Mouse (Mus musculus) liver, embryonic 13.5 days (tissue): ENCODE data around the gene Gm20517. TPM values are rescaled to one million over a fixed set of nuclear protein-coding genes. Genes with fewer than 3 reads are reported as not detected.

ENCODE experiments used
- ATAC-seq: fragments of 200-750 bp; cut with Nextera tagmentation; 2 replicates; pipeline ENCODE4 v1.8.0; 2017; ENCODE audit warnings: low read depth, mild to moderate bottlenecking, moderate number of reproducible peaks, moderate library complexity
- DNase-seq: peaks from one replicate; pipeline ENCODE4 v3.0.0; 2022
- H3K27ac ChIP-seq: fragments of 300-500 bp; sonication (generic); 2 replicates; pipeline ENCODE4 v1.5.1; 2015; ENCODE audit warnings: moderate library complexity, mild to moderate bottlenecking, inconsistent platforms
- H3K27me3 ChIP-seq: fragments of 300-500 bp; sonication (generic); 2 replicates; pipeline ENCODE4 v1.6.1; 2015; ENCODE audit warnings: mild to moderate bottlenecking, inconsistent platforms
- H3K36me3 ChIP-seq: fragments of 300-500 bp; sonication (generic); 2 replicates; pipeline ENCODE4 v1.6.1; 2015; ENCODE audit warnings: mild to moderate bottlenecking, inconsistent platforms
- H3K4me1 ChIP-seq: fragments of 300-500 bp; sonication (generic); replicated peaks from 2 replicates; pipeline ENCODE4 v1.6.1; 2015; ENCODE audit warnings: inconsistent platforms
- H3K4me2 ChIP-seq: fragments of 300-500 bp; sonication (generic); 2 replicates; pipeline ENCODE4 v1.6.1; 2015; ENCODE audit warnings: inconsistent platforms, mild to moderate bottlenecking, moderate library complexity
- H3K4me3 ChIP-seq: fragments of 300-500 bp; sonication (generic); replicated peaks from 2 replicates; pipeline ENCODE4 v1.5.1; 2015; ENCODE audit warnings: mild to moderate bottlenecking, inconsistent platforms
- H3K9ac ChIP-seq: fragments of 300-500 bp; sonication (generic); 2 replicates; pipeline ENCODE4 v1.6.1; 2015; ENCODE audit warnings: mild to moderate bottlenecking, inconsistent platforms
- H3K9me3 ChIP-seq: fragments of 300-500 bp; sonication (generic); replicated peaks from 2 replicates; pipeline ENCODE4 v1.6.1; 2016; ENCODE audit warnings: inconsistent platforms
- WGBS: fragments of 180-500 bp; shearing (Covaris S2); methylation state at CpG from one replicate; pipeline ENCODE4 v1.1.7; 2015; ENCODE audit not compliant: insufficient replicate concordance; 5-methylcytosine and 5-hydroxymethylcytosine counted together
- polyA plus RNA-seq: library from polyadenylated mRNA; unstranded; fragments of >200 nt; fragmentation: Nextera tagmentation; extraction: Ambion mirVana; gene quantifications from 2 replicates; pipeline ENCODE4 v1.2.1, GENCODE M21; 2015

The Gm20517 gene
- polyA plus RNA-seq, 1 experiment from 2014 or later: 1.8 TPM

GRCm38 (mm10) chr17:47712889-47713571 lies 101.6 kb downstream of the Gm20517 start:
- H3K9me3 ChIP-seq: no peaks in the 10 kb centered on the region
- H3K27me3 ChIP-seq: peaks cover 9% of the 10 kb centered on the region; the same call in 1 of the 2 replicates
- H3K9ac ChIP-seq: no peak overlapping the region
- DNase-seq (no peak), ATAC-seq (no peak)
- no peak overlapping the region for H3K27ac ChIP-seq
- peaks cover 7% of the 10 kb centered on the region for H3K4me1 ChIP-seq
- no peak overlapping the region for H3K4me2 ChIP-seq
- H3K4me3 ChIP-seq: no peak overlapping the region
- no peaks in the 10 kb centered on the region for H3K36me3 ChIP-seq
- 50% methylated on average over 17 of the region's 22 CpGs for WGBS

- WGBS: 24% methylated on average over 3 of the region's 3 CpGs
- Histone ChIP-seq H3K9me3 (no peaks in the 10 kb centered on the region), H3K4me1 (peaks cover 5% of the 10 kb centered on the region), H3K27ac (no peak overlapping the region), H3K36me3 (no peaks in the 10 kb centered on the region), H3K9ac (no peak overlapping the region), H3K4me3 (no peak overlapping the region), H3K4me2 (no peak overlapping the region), H3K27me3 (0 out of 2 replicates have a peak, but pooled peaks cover 5% of the 10 kb centered on the region)
- DNase-seq (no peak), ATAC-seq (no peak)
Observed at GRCm38 (mm10) chr17:47715037-47715436, 103.6 kb downstream of the Gm20517 start.

- ATAC-seq (no peak), DNase-seq (no peak)
- 32% methylated on average over 4 of the region's 4 CpGs for WGBS
- Histone ChIP-seq H3K9ac (no peak overlapping the region), H3K4me2 (no peak overlapping the region), H3K27ac (no peak overlapping the region), H3K27me3 (peaks cover 8% of the 10 kb centered on the region; the same call in 1 of the 2 replicates), H3K36me3 (no peaks in the 10 kb centered on the region), H3K9me3 (no peaks in the 10 kb centered on the region), H3K4me1 (no peaks in the 10 kb centered on the region), H3K4me3 (no peak overlapping the region)
Observed at GRCm38 (mm10) chr17:47721183-47721582, 109.8 kb downstream of the Gm20517 start.

GRCm38 (mm10) chr17:47726566-47726965 lies 115.2 kb downstream of the Gm20517 start, which contains the start of gene Pgc:
Pgc (plus strand) TSS chr17:47726842.
- H3K9me3 ChIP-seq: no peaks in the 10 kb centered on the region
- H3K27ac ChIP-seq: no peak within 1 kb of the TSS
- DNase-seq: no peak
- WGBS: 64% methylated on average over 11 of the region's 11 CpGs
- no peak within 1 kb of the TSS for H3K4me3 ChIP-seq
- no peak within 1 kb of the TSS for H3K9ac ChIP-seq
- H3K36me3 ChIP-seq: no peaks in the 10 kb centered on the region
- H3K4me1 ChIP-seq: no peaks in the 10 kb centered on the region
- H3K27me3 ChIP-seq: peaks cover 6% of the 10 kb centered on the region; the same call in 1 of the 2 replicates
- no peak within 1 kb of the TSS for H3K4me2 ChIP-seq
- no peak for ATAC-seq

DNA sequence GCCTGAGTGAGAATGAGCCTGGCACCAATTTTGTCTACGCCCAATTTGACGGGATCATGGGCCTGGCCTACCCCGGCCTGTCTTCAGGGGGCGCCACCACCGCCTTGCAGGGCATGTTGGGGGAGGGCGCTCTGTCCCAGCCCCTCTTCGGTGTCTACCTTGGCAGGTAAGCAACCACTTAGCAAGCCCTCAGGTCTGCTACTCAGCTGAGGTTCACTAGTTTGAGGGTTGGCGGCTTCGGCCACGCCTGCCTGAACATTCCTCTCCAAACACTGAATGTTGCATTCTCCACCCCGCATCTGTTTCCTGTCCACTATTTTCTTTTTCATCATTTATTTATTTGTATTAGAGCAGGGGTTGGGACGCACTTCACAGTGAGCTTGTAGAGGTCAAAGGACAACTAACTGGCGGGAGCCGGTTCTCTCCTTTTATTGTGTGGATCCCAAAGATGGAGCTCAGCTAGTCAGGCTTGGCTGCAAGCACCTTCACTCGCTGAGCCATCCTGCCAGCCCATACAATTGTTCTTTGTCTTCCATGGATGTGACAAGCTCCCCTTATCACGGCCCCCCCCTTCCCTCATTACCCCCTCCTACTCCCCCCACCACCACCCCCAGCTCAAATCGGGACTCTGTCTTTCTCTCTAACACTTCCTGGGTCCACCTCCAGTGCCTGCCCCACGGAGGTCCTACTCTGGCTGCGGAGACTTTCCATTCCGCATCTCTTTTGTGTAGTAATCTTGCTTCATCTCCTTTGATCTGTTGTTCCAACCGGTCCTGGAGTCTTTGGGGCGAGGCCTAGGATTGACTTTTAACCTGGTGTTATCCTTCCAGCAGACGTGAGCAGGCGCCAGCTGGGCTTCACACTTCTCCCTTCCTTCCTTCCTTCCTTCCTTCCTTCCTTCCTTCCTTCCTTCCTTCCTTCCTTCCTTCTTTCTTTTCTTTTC lies 119.5 kb downstream of the Gm20517 start:
- 54% methylated on average over 24 of the region's 24 CpGs for WGBS
- H3K4me3 ChIP-seq: no peak overlapping the region
- peaks cover 14% of the 10 kb centered on the region for H3K27me3 ChIP-seq
- H3K4me1 ChIP-seq: no peaks in the 10 kb centered on the region
- no peak overlapping the region for H3K27ac ChIP-seq
- no peaks in the 10 kb centered on the region for H3K9me3 ChIP-seq
- DNase-seq (no peak), ATAC-seq (no peak)
- H3K4me2 ChIP-seq: no peak overlapping the region
- no peaks in the 10 kb centered on the region for H3K36me3 ChIP-seq
- no peak overlapping the region for H3K9ac ChIP-seq

Other genes with a start within 250 kb of the Gm20517 start
- gene Mrps10, start 242.7 kb upstream of the Gm20517 start, polyA plus RNA-seq: 61.2 and 61.6 TPM in 2 replicates
- gene Guca1b, start 226.2 kb upstream of the Gm20517 start, polyA plus RNA-seq: 0.43 and 0.58 TPM in 2 replicates
- 0.81 and 0.95 TPM in 2 replicates for gene Guca1a, start 211.0 kb upstream of the Gm20517 start, polyA plus RNA-seq
- gene AI661453, start 175.0 kb upstream of the Gm20517 start, polyA plus RNA-seq: 0.16 and 0.24 TPM in 2 replicates
- gene 1700001C19Rik, start 174.2 kb upstream of the Gm20517 start, polyA plus RNA-seq: 0.78 and 0.88 TPM in 2 replicates
- gene Taf8, start 109.3 kb upstream of the Gm20517 start, polyA plus RNA-seq: 14.4 and 14.5 TPM in 2 replicates
- 387 and 400 TPM in 2 replicates for gene Ccnd3, start 106.5 kb upstream of the Gm20517 start, polyA plus RNA-seq
- 28.0 and 28.4 TPM in 2 replicates for gene Bysl, start 97 bp upstream of the Gm20517 start, polyA plus RNA-seq
- gene Med20, start within 50 bp of the Gm20517 start, polyA plus RNA-seq: 26.0 and 26.1 TPM in 2 replicates
- 3.3 and 4.1 TPM in 2 replicates for gene Usp49, start 19.1 kb downstream of the Gm20517 start, polyA plus RNA-seq
- gene Tomm6, start 76.8 kb downstream of the Gm20517 start, polyA plus RNA-seq: 288 and 289 TPM in 2 replicates
- gene Frs3, start 77.4 kb downstream of the Gm20517 start, polyA plus RNA-seq: 0.96 and 1.4 TPM in 2 replicates
- gene Gm21981, start 82.9 kb downstream of the Gm20517 start, polyA plus RNA-seq: 0.06 and 0.07 TPM in 2 replicates
- gene Prickle4, start 83.1 kb downstream of the Gm20517 start, polyA plus RNA-seq: not detected in 2 replicates
- gene Pgc, start 115.3 kb downstream of the Gm20517 start, polyA plus RNA-seq: 0.08 TPM in 1 of 2 replicates, not detected in the other
- gene Tfeb, start 125.4 kb downstream of the Gm20517 start, polyA plus RNA-seq: 4.4 and 4.6 TPM in 2 replicates
- gene Mdfi, start 223.1 kb downstream of the Gm20517 start, polyA plus RNA-seq: 0.93 and 1.1 TPM in 2 replicates